Mouse (Mus musculus): ENCODE data around the gene Bicdl2.

Gene Bicdl2

DNA sequence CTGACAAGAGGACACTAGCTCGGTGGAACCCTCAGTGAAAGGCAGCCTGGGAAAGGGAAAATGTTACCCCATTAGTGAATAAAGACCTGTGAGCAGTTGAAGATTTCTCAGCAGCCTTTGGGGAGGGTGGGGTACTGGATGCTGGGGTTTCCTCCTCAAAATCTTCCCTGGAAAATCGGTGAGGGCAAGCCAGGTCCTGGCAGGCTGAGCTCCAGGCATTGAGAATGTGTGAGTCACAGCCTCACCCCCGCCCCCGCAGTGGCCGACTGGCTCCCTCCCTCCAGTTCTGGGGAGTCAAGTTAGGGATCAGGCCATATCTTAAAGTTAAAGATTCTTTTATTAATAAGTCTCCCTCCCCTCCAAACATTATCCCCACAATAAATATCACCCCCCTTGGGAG, 14.8 kb downstream of the Bicdl2 start:
- DNase-seq: no peak

DNA sequence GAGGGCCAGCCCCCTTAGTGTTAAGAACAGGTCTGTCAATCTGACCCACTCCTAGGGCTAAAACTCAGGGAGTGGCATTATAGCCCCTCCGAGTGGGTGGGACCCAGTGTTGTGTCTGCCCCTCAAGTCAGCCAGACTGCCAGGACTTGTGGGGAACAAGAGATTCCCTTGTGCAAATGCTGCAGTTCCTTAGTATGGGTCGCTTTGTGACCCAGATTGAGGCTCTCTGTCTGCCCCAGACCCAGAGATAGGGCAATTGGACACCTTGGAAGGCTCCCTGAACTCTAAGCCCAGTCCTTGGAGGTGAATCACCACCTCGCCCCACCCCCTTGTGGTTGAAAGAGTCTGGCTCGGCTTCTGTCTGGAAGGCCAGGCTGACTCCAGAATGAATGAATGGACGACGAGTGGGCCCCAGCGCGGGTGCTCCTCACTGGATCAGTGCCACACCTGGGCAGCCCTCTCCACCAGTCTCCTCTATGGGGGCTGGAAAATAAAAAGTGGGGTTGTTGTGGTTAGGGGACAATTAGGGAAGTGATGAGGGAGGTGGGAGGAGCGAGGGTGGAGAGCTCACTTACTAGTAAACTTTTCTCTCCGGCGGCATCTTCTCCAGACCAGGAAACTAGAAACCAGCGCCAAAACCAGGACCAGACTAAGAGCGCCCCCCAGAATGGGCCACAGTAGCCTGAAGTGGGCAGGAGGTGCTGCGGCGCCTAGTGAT, 15.4 kb downstream of the Bicdl2 start:
- DNase-seq: no peak

DNA sequence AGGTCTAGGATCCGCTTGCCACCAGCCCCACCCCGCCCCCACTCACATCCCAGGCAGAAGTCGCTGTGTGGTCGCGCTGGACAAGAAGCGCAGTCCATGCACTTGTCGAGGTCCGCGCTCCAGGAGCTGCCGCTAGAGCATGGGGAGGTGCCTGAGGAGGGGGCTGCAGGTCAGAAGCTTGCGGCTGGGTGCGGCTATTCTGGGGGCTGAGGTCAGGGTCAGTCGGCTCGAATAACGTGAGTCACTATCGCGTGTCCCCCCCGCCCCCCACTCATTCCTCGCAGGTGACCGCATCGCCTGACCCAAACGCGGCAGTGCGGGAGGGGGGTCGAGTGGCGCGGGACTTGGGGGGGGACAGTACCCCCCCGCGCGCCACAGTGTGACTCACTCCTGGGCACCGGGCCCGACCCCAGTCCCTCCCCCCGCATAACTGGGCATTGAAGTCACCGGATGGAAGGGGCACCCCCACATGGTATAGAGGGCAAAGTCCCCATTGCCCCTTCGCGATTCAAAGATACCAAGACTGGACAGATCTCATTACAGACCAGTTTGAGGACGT, 16.2 kb downstream of the Bicdl2 start:
- no peak for DNase-seq

DNA sequence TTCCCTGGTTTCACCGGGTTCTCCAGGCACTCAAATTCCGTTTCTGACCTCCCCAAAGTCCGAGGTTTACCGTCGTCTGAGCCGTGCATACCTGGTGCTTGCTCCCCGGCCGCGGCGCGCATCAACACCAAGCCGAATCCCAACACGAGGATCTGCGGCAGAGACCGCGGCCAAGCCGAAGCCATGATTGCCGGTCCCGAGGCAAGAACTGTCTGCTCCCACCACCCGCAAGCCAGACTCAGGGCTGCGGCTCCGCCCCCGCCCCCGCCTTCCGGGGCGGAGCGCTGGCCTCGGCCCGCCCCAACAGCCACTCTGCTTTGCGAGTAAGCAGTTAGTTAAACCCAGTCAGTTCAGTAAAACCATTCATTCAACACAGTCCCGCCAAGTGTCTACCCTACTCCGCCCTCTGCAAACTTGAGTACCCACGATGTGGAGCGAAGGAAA, 17.0 kb downstream of the Bicdl2 start, which contains the start of gene Tnfrsf12a:
Gene Tnfrsf12a, minus strand, starts transcription at position 233 of the 444 bp plus-strand sequence.
- peak; percentile 82 for DNase-seq

DNA sequence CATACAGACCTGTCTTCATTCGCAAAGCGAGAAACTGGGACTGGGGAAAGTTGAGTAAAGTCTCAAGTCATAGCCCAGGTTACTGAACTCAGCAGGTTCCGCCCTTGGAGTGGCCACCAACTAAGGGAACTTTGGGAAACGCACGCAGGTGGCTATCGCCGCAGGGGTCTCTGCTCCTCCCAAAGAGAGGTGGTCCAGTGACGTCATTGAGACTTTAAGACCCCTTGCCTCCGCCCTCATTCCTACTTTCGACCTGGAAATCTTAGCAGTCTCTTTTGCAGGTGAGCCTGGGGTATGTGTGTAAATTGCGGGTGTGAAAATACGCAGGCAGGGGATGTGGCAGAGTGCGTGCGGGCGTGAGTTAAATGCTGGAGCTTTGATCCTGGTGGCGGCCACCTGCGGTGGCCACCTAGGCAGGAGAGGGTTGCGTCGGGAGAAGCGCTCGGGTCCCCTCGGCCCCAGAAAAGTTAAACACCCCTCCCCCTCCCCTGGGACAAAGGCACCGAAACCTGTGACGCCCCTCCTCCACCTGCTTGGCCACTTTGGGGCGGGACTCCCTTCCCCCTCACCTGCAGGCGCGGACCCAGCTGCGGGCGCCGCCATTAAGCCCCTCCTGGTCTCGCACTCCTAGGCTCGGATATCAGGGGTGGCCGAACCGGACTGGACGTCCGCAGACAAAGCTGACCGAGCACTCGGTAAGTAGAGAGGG, 19.0 kb downstream of the Bicdl2 start, which contains the start of gene Cldn6:
Gene Cldn6, plus strand, starts transcription at position 123 of the 709 bp plus-strand sequence.
- DNase-seq: no peak

DNA sequence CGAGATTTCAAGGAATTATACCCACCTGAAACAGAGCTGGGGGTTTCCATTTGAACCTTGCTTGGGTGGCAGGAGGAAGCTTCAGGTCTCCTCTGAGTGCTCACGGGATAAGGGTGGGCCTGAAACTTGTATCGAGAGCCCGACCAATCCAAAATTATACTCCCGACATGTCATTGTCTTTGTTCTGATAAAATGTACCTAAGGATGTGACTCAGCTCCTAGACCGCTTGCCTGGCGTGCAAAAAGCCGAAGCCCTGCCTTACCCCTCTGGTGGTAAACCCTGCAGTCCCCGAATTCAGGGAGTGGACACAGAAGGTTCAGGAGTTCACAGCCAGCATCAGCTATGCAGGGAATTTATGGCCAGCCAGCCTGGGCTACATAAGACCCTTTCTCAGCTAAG, 20.0 kb downstream of the Bicdl2 start:
- no peak for DNase-seq

DNA sequence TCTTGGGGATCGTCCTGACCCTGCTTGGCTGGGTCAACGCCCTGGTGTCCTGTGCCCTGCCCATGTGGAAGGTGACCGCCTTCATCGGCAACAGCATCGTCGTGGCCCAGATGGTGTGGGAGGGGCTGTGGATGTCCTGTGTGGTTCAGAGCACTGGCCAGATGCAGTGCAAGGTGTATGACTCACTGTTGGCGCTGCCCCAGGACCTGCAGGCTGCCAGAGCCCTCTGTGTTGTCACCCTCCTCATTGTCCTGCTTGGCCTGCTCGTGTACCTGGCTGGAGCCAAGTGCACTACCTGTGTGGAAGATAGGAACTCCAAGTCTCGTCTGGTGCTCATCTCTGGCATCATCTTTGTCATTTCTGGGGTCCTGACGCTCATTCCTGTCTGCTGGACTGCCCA, 20.8 kb downstream of the Bicdl2 start:
- no peak for DNase-seq

DNA sequence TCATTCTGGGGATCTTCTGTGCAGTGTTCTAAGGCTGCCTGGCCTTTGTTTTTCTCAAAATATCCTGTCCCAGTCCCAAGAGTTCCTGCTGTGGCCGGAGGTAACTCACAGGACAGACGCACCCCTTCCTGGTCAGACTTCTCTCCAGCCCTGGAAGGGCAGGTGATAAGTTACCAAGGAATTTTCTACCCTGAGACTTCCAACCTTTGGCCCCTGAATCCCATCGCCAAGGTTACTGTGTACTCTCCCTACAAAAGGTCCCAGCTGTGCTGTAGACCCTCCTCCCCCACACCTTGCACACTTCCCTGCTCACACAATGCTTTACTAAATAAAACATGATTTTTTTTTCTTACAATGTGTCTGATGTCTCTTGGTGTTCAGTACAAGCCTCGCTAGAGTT, 21.8 kb downstream of the Bicdl2 start:
- DNase-seq: no peak

DNA sequence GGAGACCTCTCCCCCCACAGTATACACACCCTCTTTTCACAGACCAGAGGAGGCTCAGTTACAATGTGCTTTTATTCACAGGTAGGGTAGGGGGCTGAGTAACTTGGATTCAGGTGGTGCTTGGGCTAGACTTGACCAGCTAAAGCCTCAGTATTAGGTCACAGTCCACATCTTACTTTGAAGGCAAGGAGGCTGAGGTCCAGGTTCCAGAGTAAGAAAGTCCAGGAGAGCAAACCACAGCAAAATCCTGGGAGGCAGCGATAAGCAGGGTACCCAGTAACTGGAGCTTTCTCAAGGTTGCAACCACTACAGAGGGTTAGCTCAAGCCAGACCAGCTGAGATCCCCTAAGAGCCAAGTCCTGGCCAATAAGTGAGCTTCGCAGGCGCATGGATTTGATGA, 22.2 kb downstream of the Bicdl2 start:
- no peak for DNase-seq

DNA sequence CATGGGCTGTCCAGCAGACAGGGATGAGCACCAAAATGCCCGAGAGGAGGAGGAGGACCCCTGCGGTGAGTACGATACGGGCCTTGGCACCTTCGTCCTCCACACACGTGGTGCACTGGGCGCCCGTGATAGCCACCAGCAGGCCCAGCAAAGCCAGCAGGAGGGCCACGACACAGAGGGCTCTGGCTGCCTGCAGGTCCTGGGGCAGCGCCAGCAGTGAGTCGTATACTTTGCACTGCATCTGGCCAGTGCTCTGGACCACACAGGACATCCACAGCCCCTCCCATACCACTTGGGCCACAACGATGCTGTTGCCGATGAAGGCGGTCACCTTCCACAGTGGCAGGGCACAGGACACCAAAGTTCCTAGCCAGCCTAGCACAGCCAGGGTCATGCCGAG, 22.9 kb downstream of the Bicdl2 start:
- no peak for DNase-seq

DNA sequence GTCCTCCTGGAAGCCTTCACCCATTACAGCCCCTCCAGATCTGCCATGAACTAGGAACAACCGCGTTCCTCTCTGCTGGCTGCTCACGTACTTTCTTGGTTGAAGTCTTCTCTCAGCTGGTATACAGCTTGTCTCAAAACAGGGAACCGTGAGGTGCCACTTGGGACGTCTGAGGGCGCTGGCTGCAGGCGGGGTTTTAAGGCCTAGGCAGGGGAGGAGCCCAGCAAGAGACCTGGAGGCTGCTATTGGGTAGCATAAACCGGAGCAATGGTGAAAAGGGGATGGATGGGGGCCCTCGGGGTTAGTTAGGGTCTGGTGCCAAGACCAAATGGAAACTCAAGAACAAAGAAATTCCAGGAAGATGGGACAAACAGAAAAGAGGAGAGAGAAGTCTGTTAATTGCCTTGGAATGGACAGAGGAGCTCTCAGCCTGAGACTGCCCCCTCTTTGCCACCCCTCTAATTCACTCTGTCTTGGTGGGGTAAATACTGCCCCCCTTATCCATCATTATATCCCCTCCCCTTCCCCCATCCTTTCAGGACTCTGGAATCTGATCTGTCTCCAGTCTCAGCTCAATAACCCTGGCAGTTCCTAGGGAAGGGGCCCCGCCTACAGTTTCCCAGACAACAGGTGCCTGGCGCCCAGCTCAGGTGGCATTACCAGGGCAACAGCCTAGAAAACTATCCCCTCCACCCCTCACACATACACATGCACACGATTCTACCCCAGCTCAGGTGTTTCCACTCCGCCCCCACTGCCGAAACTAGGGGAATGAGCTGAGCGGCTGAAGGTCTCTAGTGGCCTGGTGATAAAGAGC, 23.8 kb downstream of the Bicdl2 start, which contains the start of gene Cldn9:
Gene Cldn9, minus strand, starts transcription at position 171 of the 817 bp plus-strand sequence.
- DNase-seq: no peak

DNA sequence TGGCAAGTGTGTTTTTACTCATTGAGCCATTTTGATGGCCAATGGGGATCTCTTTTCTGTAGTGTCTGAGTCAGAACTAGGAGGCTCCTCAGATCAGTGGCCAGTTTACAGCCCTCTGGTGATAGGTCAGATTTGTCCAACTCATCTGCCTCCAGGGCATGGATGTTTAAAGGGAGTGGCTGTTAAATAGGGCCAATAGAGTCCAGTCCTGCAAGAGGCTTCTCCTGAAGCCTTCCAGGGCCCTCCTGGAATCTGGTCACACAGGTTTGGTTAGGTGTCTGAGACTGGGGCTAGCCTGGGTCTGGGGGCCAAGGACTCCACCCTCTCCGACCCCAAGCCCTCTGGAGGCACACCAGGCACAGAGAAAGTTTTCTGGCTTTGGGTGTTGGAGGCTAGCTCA, 34.2 kb downstream of the Bicdl2 start:
- DNase-seq: no peak

DNA sequence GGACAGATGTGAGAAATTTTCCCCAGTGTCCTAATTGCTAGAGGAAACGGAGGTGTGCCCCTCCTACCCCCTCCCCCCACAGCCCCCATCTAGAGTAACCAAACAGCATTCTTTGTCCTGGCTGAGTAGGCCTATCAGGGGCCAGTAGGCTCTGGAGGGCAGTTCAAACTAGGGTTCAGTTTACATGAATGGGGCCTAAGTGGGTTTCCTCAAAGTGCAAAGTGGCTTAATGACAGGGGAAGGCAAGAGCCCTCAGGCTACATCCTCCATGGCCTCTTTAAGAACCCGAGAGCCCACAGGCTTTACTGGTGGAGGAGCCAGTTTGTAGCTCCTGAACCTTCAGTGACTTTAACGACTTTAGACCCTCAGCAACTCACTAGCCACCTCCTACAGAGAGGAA, 35.5 kb downstream of the Bicdl2 start:
- no peak for DNase-seq

DNA sequence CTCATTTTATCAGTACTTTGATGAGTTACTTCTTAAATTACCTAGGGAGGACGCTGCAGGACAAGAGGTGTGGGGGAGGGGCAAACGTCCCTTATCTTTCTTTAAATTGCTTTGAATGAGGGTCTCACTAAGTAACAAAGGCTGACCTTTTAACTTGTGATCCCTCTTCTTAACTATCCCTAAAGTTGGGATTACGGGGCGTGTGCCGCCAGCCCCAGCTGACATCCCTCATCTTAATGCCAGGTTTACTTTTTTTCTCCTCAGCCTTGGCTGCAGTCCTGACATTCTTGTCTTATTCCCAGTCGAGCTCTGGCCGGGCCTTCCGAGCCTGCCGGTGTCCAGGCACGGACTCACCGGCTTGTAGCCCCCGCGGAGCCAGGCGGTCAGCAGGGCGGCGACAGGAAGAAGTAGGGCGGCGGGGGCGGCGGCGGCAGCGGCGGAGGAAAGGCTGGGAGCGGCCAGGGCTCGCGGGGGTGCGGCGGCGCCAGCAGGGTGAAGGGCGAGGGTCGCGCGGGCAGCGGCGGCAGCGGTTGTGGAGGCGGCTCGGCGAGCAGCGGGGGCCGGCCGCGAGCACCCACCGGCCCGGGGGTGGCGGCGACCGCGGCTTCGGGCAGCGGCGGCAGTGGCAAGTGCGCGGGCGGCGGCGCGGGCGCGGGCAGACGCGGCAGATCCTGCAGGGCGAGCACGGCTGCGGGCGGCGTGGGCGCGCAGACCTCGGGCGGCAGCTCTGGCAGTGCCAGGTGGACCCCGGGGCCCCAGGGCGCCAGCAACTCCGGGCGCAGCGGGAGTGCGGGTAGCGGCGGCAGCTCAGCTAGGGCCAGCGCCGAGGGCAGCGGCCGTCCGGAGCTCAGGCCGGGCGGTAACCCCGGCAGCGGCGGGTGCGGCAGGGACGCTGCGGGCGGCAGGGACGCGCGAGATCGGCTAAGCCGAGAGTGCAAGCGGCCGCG, 39.1 kb downstream of the Bicdl2 start:
- DNase-seq: peak; percentile 47

DNA sequence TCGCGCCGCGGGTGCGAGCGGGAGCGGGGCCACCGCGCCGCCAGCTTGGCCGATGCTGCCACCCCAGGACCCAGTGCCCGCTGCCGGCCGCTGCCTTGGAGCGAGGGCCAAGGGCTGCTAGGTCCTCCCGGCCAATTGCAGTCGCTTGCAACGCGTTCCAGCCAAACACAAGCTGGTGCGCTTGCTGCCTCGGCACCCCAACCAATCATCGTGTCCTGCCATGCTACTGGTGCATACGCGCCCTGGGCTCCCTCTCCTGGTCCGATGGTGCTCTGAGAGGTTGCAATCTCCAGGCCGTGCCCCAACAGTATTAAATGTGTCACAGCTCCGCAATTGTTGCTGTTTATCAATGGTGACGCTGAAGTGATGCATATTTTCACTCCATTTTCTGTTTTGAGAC, 39.8 kb downstream of the Bicdl2 start:
- peak; percentile 94 for DNase-seq

DNA sequence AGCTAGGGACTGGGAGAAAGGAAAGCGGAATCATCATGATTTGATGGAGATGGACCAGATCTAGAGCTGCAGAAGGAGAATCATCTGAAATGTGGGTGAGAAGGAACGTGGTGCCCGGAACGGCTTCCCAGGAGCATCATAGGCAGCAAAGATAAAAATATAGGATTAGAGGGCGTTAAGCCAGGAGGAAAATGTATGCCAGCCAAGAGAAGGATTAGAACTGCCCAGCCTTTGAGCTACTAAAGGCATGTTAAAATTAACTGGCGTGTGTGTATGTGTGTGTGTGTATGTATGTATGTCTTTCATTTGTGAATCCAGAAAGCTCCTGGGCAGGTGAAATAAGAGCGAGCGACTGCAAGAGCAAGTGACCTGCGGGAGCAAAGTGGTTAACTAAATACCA, 43.0 kb downstream of the Bicdl2 start:
- peak; percentile 28 for DNase-seq

DNA sequence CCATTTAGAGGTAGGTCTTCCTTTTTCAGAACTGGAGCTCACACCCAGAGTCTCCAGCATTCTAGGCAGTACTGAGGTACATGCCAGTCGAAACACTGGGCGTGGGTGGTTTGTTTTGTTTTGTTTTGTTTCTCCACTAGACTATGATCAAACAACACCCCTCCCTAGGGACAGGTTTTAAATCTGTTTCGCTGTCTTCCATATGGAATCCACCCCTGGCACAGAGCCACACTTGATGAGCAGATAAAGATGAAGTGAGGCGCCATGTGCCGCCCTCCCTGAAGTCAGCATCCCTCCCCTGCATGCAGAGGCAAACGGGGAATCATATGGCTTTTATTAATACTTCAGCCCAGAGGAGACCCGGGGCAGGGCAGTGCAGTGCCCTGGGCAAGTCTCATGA, 44.4 kb downstream of the Bicdl2 start:
- DNase-seq: peak; percentile 42

DNA sequence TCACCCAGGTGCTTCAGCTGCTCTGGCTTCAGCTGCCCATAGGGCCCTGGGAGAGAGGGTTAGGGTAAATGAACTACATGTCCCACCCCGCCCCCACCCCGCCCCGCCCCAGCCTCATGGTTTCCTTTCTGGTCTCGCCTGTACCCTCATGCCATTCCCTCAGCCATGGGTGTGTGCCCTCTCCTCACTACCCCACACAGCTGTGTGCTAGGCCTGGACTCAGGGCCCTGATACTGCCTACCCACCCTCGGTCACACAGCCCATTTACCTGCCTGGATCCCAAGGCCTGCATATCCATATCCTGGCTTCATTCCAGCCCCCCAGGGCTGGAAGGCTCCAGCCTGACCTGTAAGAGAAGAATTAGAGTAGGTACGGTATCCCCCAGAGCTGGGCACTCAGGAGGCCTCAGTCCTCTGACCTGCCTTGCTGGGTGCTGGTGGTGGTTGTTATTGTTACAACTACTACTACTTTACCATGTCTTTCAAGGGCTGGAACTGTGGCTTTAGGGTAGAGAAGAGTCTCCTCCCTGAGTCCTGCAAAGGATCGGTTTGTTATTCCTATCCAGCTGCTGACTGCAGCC, 45.3 kb downstream of the Bicdl2 start:
- no peak for DNase-seq

DNA sequence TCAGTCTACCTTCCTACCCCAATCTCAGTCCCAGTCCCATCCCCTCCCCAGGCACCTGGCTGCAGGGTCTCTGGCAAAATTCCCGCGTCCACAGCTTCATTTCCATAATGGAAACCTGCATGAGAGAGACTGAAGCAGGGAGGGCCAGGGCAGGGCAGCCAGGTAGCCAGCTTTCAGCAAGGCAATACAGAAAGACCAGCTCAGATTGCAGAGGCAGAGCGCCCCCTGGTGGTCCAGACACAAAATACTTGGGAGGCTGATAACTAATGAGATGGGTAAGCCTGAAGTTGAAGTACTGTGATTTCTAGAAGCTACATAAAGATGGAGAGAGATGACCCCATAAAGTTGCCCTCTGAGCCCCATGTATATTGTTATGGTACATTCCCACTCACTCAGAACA, 45.9 kb downstream of the Bicdl2 start:
- peak; percentile 70 for DNase-seq

DNA sequence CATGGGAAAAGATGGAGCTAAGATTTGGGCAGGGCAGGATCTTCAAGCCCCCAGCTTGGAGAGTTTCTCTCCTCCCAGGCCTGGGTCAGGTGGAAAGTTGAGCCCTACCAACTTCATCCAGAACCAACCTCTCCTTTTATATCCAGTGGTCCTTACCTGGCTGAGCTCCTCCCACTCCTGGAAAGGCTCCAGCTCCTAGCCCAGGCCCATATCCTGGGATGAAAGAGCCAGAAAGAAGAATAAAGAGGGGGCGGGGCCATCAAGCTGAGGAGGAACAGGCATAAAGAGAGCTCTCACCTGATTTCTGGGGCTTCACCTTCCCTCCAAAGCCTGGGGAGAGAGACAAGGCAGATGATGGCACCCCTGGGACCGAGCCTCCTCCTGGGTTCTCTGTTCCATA, 56.7 kb downstream of the Bicdl2 start:
- DNase-seq: no peak

All from right cerebral cortex, adult 18-20 months (tissue).